Mouse (Mus musculus) naive thymus-derived CD4-positive, alpha-beta T cell, adult 5 months (primary cell): Measurements from ENCODE around the gene Vmn1r41. TPM values are rescaled to one million over a fixed set of nuclear protein-coding genes. Genes with fewer than 3 reads are reported as not detected.

Experiments
- polyA plus RNA-seq: library from polyadenylated mRNA; unstranded; fragments of 100-300 nt; shearing (Covaris generic); gene quantifications from one replicate; pipeline ENCODE4 v1.2.1, GENCODE M21; 2017

Gene Vmn1r41
- not detected for polyA plus RNA-seq

GRCm38 (mm10) chr6:89740466-89740865, at the start of gene Vmn1r41:
TSS of gene Vmn1r41 (plus strand) at chr6:89740766.

DNA sequence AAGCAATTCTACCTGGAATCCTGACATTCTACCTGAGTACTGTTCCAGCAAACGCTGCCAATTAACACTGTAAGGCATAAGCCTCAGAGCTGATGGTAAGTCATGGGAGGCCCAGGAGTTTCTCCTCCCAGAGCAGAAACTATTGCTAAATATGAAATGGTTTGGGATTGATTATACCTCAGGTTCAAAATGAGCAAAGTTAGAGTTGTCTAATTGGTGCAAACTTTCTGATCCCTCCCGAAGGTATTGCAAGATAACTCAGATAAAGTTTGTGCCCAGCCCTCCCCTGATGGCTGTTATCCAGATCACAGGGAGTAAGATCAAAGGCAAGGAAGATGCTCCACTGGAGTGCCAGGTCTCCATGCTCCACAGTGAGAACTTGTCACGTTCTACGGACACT, 33.3 kb upstream of the Vmn1r41 start, which contains the start of gene Vmn1r40:
TSS of gene Vmn1r40 (plus strand) at position 301 of the 400 bp plus-strand sequence.

Other genes starting within 250 kb of the Vmn1r41 start
- gene Chchd6, start 145.1 kb upstream of the Vmn1r41 start, polyA plus RNA-seq: 4.8 TPM
- 8.5 TPM for gene Txnrd3, start 96.8 kb upstream of the Vmn1r41 start, polyA plus RNA-seq
- not detected for gene Vmn1r40, start 33.2 kb upstream of the Vmn1r41 start, polyA plus RNA-seq
- gene Vmn1r42, start 135.6 kb downstream of the Vmn1r41 start, polyA plus RNA-seq: not detected
- gene Vmn1r43, start 135.6 kb downstream of the Vmn1r41 start, polyA plus RNA-seq: not detected
- not detected for gene Vmn1r44, start 142.9 kb downstream of the Vmn1r41 start, polyA plus RNA-seq
- not detected for gene Vmn1r45, start 199.8 kb downstream of the Vmn1r41 start, polyA plus RNA-seq
- gene Vmn1r46, start 228.5 kb downstream of the Vmn1r41 start, polyA plus RNA-seq: not detected